Mouse (Mus musculus) heart, embryonic 11.5 days (tissue): ENCODE measurements around the gene Lman2. TPM values are rescaled to one million over a fixed set of nuclear protein-coding genes. Genes with fewer than 3 reads are reported as not detected.

Source experiments
- ATAC-seq: fragments of 200-750 bp; cut with Nextera tagmentation; replicated peaks from 2 replicates; pipeline ENCODE4 v1.8.0; 2017; ENCODE audit warnings: moderate library complexity; ENCODE audit not compliant: insufficient number of reproducible peaks, low FRiP score, low TSS enrichment
- H3K27ac ChIP-seq: fragments of 300-500 bp; sonication (generic); 2 replicates; pipeline ENCODE4 v1.5.1; 2014; ENCODE audit warnings: mild to moderate bottlenecking, low read depth, low read length
- H3K27me3 ChIP-seq: fragments of 300-500 bp; sonication (generic); 2 replicates; pipeline ENCODE4 v1.6.1; 2014; ENCODE audit warnings: mild to moderate bottlenecking, low read length, mixed read lengths; ENCODE audit not compliant: control insufficient read depth, insufficient read depth
- H3K36me3 ChIP-seq: fragments of 300-500 bp; sonication (generic); 2 replicates; pipeline ENCODE4 v1.6.1; 2014; ENCODE audit warnings: mild to moderate bottlenecking, low read length, moderate library complexity, mixed read lengths; ENCODE audit not compliant: control insufficient read depth, insufficient read depth
- H3K4me1 ChIP-seq: fragments of 300-500 bp; sonication (generic); 2 replicates; pipeline ENCODE4 v1.6.1; 2014; ENCODE audit warnings: low read length; ENCODE audit not compliant: control insufficient read depth, insufficient read depth
- H3K4me2 ChIP-seq: fragments of 300-500 bp; sonication (generic); 2 replicates; pipeline ENCODE4 v1.6.1; 2014; ENCODE audit warnings: mild to moderate bottlenecking, moderate library complexity
- H3K4me3 ChIP-seq: fragments of 300-500 bp; sonication (generic); 2 replicates; pipeline ENCODE4 v1.5.1; 2014; ENCODE audit warnings: low read depth, low read length
- H3K9ac ChIP-seq: fragments of 300-500 bp; sonication (generic); 2 replicates; pipeline ENCODE4 v1.6.1; 2014; ENCODE audit warnings: mild to moderate bottlenecking, low read depth, low read length, moderate library complexity
- H3K9me3 ChIP-seq: fragments of 300-500 bp; sonication (generic); replicated peaks from 2 replicates; pipeline ENCODE4 v1.6.1; 2016; ENCODE audit warnings: low read length; ENCODE audit not compliant: control insufficient read depth
- WGBS: fragments of 180-500 bp; shearing (Covaris S2); extraction: QIAGEN DNeasy Blood & Tissue Kit; methylation state at CpG from one replicate; pipeline ENCODE4 v1.1.7; 2014; ENCODE audit not compliant: insufficient replicate concordance; 5-methylcytosine and 5-hydroxymethylcytosine counted together
- polyA plus RNA-seq: library from polyadenylated mRNA; unstranded; fragments of >200 nt; fragmentation: Nextera tagmentation; extraction: Ambion mirVana; gene quantifications from 2 replicates; pipeline ENCODE4 v1.2.1, GENCODE M21; 2014

Lman2 gene
- polyA plus RNA-seq, 1 experiment from 2014 or later, result 72.5 TPM

DNA sequence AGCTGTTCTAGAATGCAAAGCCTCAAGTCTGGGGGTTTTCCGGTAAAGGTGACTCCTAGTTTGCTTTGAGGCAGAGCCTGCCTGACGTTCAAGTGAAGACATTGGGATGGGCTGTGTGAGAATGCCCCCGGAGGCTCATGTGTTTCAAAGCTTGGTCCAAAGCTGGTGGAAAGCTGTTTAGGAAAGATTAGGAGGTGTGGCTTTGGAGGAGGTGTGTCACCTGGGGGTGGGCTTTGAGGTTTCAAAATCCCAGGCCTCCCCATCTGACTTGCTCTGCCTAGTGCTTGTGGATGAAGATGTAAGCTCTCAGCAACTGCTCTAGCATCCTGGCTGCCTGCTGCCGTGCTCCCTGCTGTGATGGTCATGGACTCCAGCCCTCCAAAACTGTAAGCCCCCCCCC lies 26.9 kb downstream of the Lman2 start:
- Histone ChIP-seq H3K4me3 (no peak overlapping the region), H3K27ac (no peak overlapping the region), H3K4me1 (peaks cover 1% of the 10 kb centered on the region; the same call in 1 of the 2 replicates), H3K4me2 (no peak overlapping the region), H3K9me3 (no peaks in the 10 kb centered on the region), H3K27me3 (no peaks in the 10 kb centered on the region), H3K36me3 (no peaks in the 10 kb centered on the region), H3K9ac (no peak overlapping the region)
- ATAC-seq, result no peak
- 70% methylated on average over 4 of the region's 4 CpGs for WGBS

DNA sequence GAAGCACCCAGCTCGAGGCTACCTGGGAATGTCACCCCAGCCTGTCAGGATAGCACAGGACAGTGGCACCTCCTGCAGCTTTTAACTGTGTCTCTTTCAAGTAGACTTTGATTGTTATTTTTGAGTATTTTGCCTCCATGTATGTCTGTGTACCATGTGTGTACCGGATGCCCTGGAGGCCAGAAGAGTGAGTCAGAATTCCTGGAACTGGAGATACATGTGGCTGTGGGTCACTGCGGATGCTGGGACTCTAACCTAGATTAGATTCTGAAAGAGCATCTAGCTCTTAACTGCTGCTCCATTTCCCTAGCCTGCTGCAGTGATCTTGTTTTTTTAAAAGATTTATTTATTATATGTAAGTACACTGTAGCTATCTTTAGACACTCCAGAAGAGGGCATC lies 30.3 kb downstream of the Lman2 start:
- WGBS, result 71% methylated on average over 3 of the region's 3 CpGs

GRCm38 (mm10) chr13:55330567-55331400 lies 31.8 kb downstream of the Lman2 start:
- Histone ChIP-seq H3K4me1 (peaks cover 19% of the 10 kb centered on the region), H3K27me3 (peaks cover 6% of the 10 kb centered on the region), H3K27ac (peak overlapping the region; percentile 89), H3K9me3 (no peaks in the 10 kb centered on the region), H3K36me3 (peaks cover 2% of the 10 kb centered on the region), H3K4me2 (peak overlapping the region; percentile 94), H3K4me3 (peak overlapping the region; percentile 70), H3K9ac (peak overlapping the region; percentile 84)
- ATAC-seq, result 0 out of 2 replicates have a peak, but pooled peaks have one; percentile 6
- 44% methylated on average over 14 of the region's 14 CpGs for WGBS

More for the DNA sequence above, 30.3 kb downstream of the Lman2 start:
- Histone ChIP-seq H3K36me3 (no peaks in the 10 kb centered on the region), H3K9ac (no peak overlapping the region), H3K27ac (no peak overlapping the region), H3K4me3 (no peak overlapping the region), H3K4me2 (no peak overlapping the region), H3K9me3 (no peaks in the 10 kb centered on the region), H3K4me1 (peaks cover 19% of the 10 kb centered on the region), H3K27me3 (peaks cover 6% of the 10 kb centered on the region)
- no peak for ATAC-seq

GRCm38 (mm10) chr13:55329683-55330566 lies 32.7 kb downstream of the Lman2 start, which contains the start of gene Mxd3:
Mxd3 (minus strand) TSS chr13:55329823.
- Histone ChIP-seq H3K9me3 (no peaks in the 10 kb centered on the region), H3K9ac (peak within 1 kb of the TSS; percentile 84), H3K4me2 (peak within 1 kb of the TSS; percentile 94), H3K27me3 (peaks cover 6% of the 10 kb centered on the region), H3K27ac (peak within 1 kb of the TSS; percentile 89), H3K4me3 (peak within 1 kb of the TSS; percentile 70), H3K36me3 (peaks cover 10% of the 10 kb centered on the region), H3K4me1 (peaks cover 19% of the 10 kb centered on the region)
- WGBS, result under 1% methylated on average over 80 of the region's 82 CpGs
- ATAC-seq, result peak; percentile 84

DNA sequence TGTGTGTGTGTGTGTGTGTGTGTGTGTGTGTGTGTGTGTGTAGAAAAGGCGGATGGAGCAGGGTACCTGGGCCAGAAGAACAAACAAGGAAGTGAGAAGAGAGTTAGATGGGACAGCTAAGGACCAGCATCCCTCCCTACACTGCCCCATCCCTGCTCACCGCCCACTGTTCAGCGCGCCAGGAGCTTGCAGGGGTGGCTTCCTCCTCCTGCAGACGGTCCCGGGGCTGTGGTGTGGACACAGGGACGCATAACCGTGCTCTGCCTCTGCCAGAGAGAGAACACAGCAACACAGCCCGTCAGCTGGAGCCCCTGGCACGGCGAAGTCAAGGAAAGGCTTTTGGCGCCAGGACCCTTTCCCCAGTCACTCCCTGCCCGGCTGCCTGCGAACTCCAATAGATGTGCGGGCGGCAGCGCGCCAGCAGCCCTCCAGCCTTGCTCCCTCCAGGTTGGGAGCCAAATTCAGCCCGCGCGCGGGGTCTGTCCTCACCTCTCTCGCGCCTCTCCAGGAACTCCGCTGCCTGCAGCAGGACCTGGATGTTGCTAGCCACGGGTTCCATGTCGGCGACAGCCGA lies 33.4 kb downstream of the Lman2 start:
- 0 out of 2 replicates have a peak, but pooled peaks have one; percentile 18 for ATAC-seq
- H3K9ac ChIP-seq, result peak overlapping the region; percentile 84
- peak overlapping the region; percentile 94 for H3K4me2 ChIP-seq
- H3K9me3 ChIP-seq, result no peaks in the 10 kb centered on the region
- WGBS, result 3% methylated on average over 29 of the region's 29 CpGs
- H3K4me3 ChIP-seq, result peak overlapping the region; percentile 70
- H3K27ac ChIP-seq, result peak overlapping the region; percentile 89
- peaks cover 6% of the 10 kb centered on the region for H3K27me3 ChIP-seq
- peaks cover 13% of the 10 kb centered on the region for H3K36me3 ChIP-seq
- H3K4me1 ChIP-seq, result peaks cover 19% of the 10 kb centered on the region

DNA sequence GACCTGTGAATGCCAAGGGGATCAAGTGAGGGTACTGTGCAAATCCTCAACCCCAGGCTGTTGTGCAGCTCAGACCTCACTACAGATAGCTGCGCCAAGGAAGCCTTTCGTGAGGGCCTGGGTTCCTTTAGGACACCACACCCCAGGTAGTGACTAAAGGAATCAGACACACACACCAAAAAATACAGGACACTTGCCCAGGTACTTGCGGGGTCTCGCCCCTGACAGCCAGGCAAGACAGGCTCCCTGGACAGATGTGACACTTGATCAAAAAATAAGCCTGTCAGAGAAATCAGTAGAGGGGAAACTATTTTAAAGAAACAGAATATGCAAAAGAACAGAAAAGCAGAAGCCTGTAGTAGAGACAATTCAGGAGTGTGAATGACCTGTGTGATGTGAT lies 33.9 kb downstream of the Lman2 start:
- peak overlapping the region; percentile 84; the same call in 1 of the 2 replicates for H3K9ac ChIP-seq

GRCm38 (mm10) chr13:55328171-55328570 lies 34.4 kb downstream of the Lman2 start:
- WGBS, result 81% methylated on average over 6 of the region's 6 CpGs
- Histone ChIP-seq H3K9ac (peak overlapping the region; percentile 84; the same call in 1 of the 2 replicates), H3K4me3 (peak overlapping the region; percentile 70)

More for the DNA sequence above, 33.9 kb downstream of the Lman2 start:
- peaks cover 18% of the 10 kb centered on the region for H3K36me3 ChIP-seq
- WGBS, result 72% methylated on average over 4 of the region's 4 CpGs
- H3K27me3 ChIP-seq, result peaks cover 6% of the 10 kb centered on the region
- peak overlapping the region; percentile 94 for H3K4me2 ChIP-seq
- no peak overlapping the region for H3K27ac ChIP-seq
- peak overlapping the region; percentile 70 for H3K4me3 ChIP-seq
- no peaks in the 10 kb centered on the region for H3K9me3 ChIP-seq
- H3K4me1 ChIP-seq, result peaks cover 23% of the 10 kb centered on the region
- no peak for ATAC-seq

GRCm38 (mm10) chr13:55327633-55328032 lies 35.0 kb downstream of the Lman2 start:
- peaks cover 6% of the 10 kb centered on the region for H3K27me3 ChIP-seq
- H3K9ac ChIP-seq, result peak overlapping the region; percentile 84; the same call in 1 of the 2 replicates
- no peak for ATAC-seq
- H3K4me3 ChIP-seq, result peak overlapping the region; percentile 70
- peaks cover 18% of the 10 kb centered on the region for H3K36me3 ChIP-seq
- peaks cover 32% of the 10 kb centered on the region for H3K4me1 ChIP-seq
- WGBS, result 37% methylated on average over 8 of the region's 8 CpGs
- peak overlapping the region; percentile 94 for H3K4me2 ChIP-seq
- no peak overlapping the region for H3K27ac ChIP-seq
- no peaks in the 10 kb centered on the region for H3K9me3 ChIP-seq

More at GRCm38 (mm10) chr13:55328171-55328570, 34.4 kb downstream of the Lman2 start:
- Histone ChIP-seq H3K4me1 (peaks cover 27% of the 10 kb centered on the region), H3K36me3 (peaks cover 18% of the 10 kb centered on the region), H3K27ac (no peak overlapping the region), H3K27me3 (peaks cover 6% of the 10 kb centered on the region), H3K9me3 (no peaks in the 10 kb centered on the region), H3K4me2 (peak overlapping the region; percentile 94)
- no peak for ATAC-seq
